Mouse (Mus musculus) brain, embryonic 14.5 days (tissue): ENCODE measurements around the gene Sept7.

ENCODE experiments used
- CTCF ChIP-seq: fragments of 200-500 bp; IDR thresholded peaks from 2 replicates; pipeline ENCODE4 v1.5.1; 2012; ENCODE audit warnings: inconsistent platforms, mild to moderate bottlenecking, moderate library complexity, borderline replicate concordance; ENCODE audit not compliant: insufficient read depth, insufficient read length; ENCODE audit errors: extremely low read depth
- POLR2A ChIP-seq: fragments of 200-500 bp; IDR thresholded peaks from 2 replicates; pipeline ENCODE4 v1.6.1; 2012; ENCODE audit warnings: mild to moderate bottlenecking, inconsistent platforms, borderline replicate concordance; ENCODE audit not compliant: poor library complexity, insufficient read depth, insufficient read length, severe bottlenecking; ENCODE audit errors: extremely low read depth

DNA sequence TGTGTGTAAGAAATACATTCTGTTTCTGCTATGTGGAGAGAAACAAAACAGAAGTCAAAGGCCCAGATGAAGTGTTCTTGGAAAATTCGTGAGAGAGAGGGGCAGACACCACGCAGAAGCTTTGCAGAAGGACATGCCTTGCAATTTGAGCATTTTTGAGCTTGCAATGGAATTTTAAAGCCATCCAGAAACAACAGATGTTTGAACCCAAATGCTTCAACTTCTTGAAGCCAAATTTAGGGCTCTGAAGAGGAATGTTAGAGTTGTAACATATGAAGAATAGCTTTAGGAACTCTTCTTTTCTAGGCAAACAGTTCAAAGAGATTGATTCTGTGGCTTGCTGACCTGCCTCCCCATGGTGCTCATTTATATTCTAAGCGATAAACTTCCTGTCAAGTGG, 33.3 kb upstream of the Sept7 start:
- TF ChIP-seq CTCF, result no peak
- TF ChIP-seq POLR2A, result no peak
